8 mouse cellular contexts compared by ENCODE assay signal in genomic region chr2:145822783-145823729, GRCm38 (mm10).
DNase-seq lines count a peak whose midpoint lies in the region; ATAC-seq lines count a peak whose summit lies in the region.

No protein-coding gene starts in this region.

- no peaks in the 10 kb centered on the region for H3K9me3 ChIP-seq in kidney, embryonic 16.5 days (ENCODE audit: low read length)
- H3K9me3 ChIP-seq in megakaryocyte, embryonic 14.5 days: no peaks in the 10 kb centered on the region

- no peak overlapping the region for H3K4me3 ChIP-seq in kidney, embryonic 16.5 days (ENCODE audit: low read length)
- H3K4me3 ChIP-seq in megakaryocyte, embryonic 14.5 days (replicated peaks): peak overlapping the region; percentile 73

- H3K27ac ChIP-seq in kidney, embryonic 16.5 days (ENCODE audit: low read length): no peak overlapping the region

- no peaks in the 10 kb centered on the region for H3K27me3 ChIP-seq in kidney, embryonic 16.5 days (ENCODE audit: insufficient read depth, low read length)
- H3K27me3 ChIP-seq in megakaryocyte, embryonic 14.5 days (replicated peaks): peaks cover 2% of the 10 kb centered on the region

- H3K9ac ChIP-seq in kidney, embryonic 16.5 days (replicated peaks; ENCODE audit: low read length): no peak overlapping the region

- WGBS in kidney, embryonic 16.5 days: 77% methylated on average over 3 of the region's 3 CpGs

- peak; percentile 42; the same call in 1 of the 2 replicates for ATAC-seq in kidney, embryonic 16.5 days (ENCODE audit: low FRiP score, low TSS enrichment)

- no peak overlapping the region for H3K4me2 ChIP-seq in kidney, embryonic 16.5 days (replicated peaks; ENCODE audit: low read depth, low read length)

- DNase-seq in embryo, embryonic 10.5 days (ENCODE audit: low spot score): peak; percentile 23
- DNase-seq in embryo, embryonic 10 days (ENCODE audit: low spot score): no peak
- peak; percentile 7 for DNase-seq in embryo, embryonic 11 days
- DNase-seq in adrenal gland, adult 2 months: no peak
- DNase-seq in left cerebral cortex, adult 11 months (ENCODE audit: low spot score): no peak
- no peak for DNase-seq in layer of hippocampus, postnatal 36 days

- peaks cover 3% of the 10 kb centered on the region; the same call in 1 of the 2 replicates for H3K36me3 ChIP-seq in kidney, embryonic 16.5 days (ENCODE audit: insufficient read depth, low read length)
- H3K36me3 ChIP-seq in megakaryocyte, embryonic 14.5 days (replicated peaks; ENCODE audit: low read length): no peaks in the 10 kb centered on the region

- H3K4me1 ChIP-seq in kidney, embryonic 16.5 days (ENCODE audit: insufficient read depth, low read length): no peaks in the 10 kb centered on the region
- peaks cover 24% of the 10 kb centered on the region for H3K4me1 ChIP-seq in megakaryocyte, embryonic 14.5 days

Comparison
In these comparisons a context has a peak if more than half of its experiments do, and no peak if none do; other contexts are left out.
1. DNase-seq: peak in embryo, embryonic 10.5 days (single experiment) and embryo, embryonic 11 days (single experiment); none in embryo, embryonic 10 days (single experiment), adrenal gland, adult 2 months (single experiment), left cerebral cortex, adult 11 months (single experiment) and layer of hippocampus, postnatal 36 days (0 of 2).